17 mouse cellular contexts compared by ENCODE assay signal in genomic region chr5:65407989-65408388, GRCm38 (mm10). TPM values are rescaled to one million over a fixed set of nuclear protein-coding genes. Genes with fewer than 3 reads are reported as not detected.
DNase-seq lines count a peak whose midpoint lies in the region; ATAC-seq lines count a peak whose summit lies in the region.
"Had no signal": no experiment of that assay in that cellular context is flagged by ENCODE, and none has a peak within 500 bp of the region (broad histone marks: within the 10 kb centered on the region; RNA-seq: fewer than 3 reads in every experiment).

No protein-coding gene starts in this region.

- H3K36me3 ChIP-seq in hindbrain, embryonic 10.5 days: peaks cover 82% of the 10 kb centered on the region
- peaks cover 27% of the 10 kb centered on the region for H3K36me3 ChIP-seq in hindbrain, embryonic 16.5 days (ENCODE audit: control insufficient read depth, insufficient read depth, low read length)
- peaks cover 86% of the 10 kb centered on the region for H3K36me3 ChIP-seq in embryonic facial prominence, embryonic 14.5 days (ENCODE audit: control insufficient read depth, insufficient read depth, low read length)
- peaks cover 33% of the 10 kb centered on the region for H3K36me3 ChIP-seq in hindbrain, embryonic 15.5 days

- no peak overlapping the region for H3K27ac ChIP-seq in hindbrain, embryonic 10.5 days
- no peak overlapping the region for H3K27ac ChIP-seq in hindbrain, embryonic 16.5 days (ENCODE audit: low read depth, low read length)
- H3K27ac ChIP-seq in embryonic facial prominence, embryonic 14.5 days (replicated peaks; ENCODE audit: low read depth, low read length): no peak overlapping the region
- H3K27ac ChIP-seq in hindbrain, embryonic 15.5 days (replicated peaks): peak overlapping the region; percentile 61
- H3K27ac ChIP-seq: limb, embryonic 13.5 days; stomach, postnatal 0 days had no signal

- H3K4me1 ChIP-seq in hindbrain, embryonic 10.5 days (replicated peaks): peaks cover 6% of the 10 kb centered on the region; the same call in 1 of the 2 replicates
- no peaks in the 10 kb centered on the region for H3K4me1 ChIP-seq in hindbrain, embryonic 16.5 days (ENCODE audit: control insufficient read depth, insufficient read depth, low read depth, low read length)
- H3K4me1 ChIP-seq in embryonic facial prominence, embryonic 14.5 days (ENCODE audit: control insufficient read depth, insufficient read depth, low read length): no peaks in the 10 kb centered on the region
- no peaks in the 10 kb centered on the region for H3K4me1 ChIP-seq in hindbrain, embryonic 15.5 days (replicated peaks)
- H3K4me1 ChIP-seq: limb, embryonic 13.5 days; megakaryocyte, embryonic 14.5 days had no signal

- no peaks in the 10 kb centered on the region for H3K27me3 ChIP-seq in hindbrain, embryonic 10.5 days (ENCODE audit: insufficient read depth, poor library complexity, severe bottlenecking)
- H3K27me3 ChIP-seq in hindbrain, embryonic 16.5 days (replicated peaks; ENCODE audit: control insufficient read depth, insufficient read depth, low read length): no peaks in the 10 kb centered on the region
- no peaks in the 10 kb centered on the region for H3K27me3 ChIP-seq in embryonic facial prominence, embryonic 14.5 days (replicated peaks; ENCODE audit: control insufficient read depth, insufficient read depth, low read length)
- H3K27me3 ChIP-seq in hindbrain, embryonic 15.5 days: no peaks in the 10 kb centered on the region
- H3K27me3 ChIP-seq: CH12.LX; limb, embryonic 13.5 days; megakaryocyte, embryonic 14.5 days had no signal

- H3K9me3 ChIP-seq in hindbrain, embryonic 10.5 days: no peaks in the 10 kb centered on the region
- H3K9me3 ChIP-seq in hindbrain, embryonic 16.5 days (ENCODE audit: control insufficient read depth, low read length): no peaks in the 10 kb centered on the region
- H3K9me3 ChIP-seq in embryonic facial prominence, embryonic 14.5 days (ENCODE audit: control insufficient read depth, low read length): no peaks in the 10 kb centered on the region
- H3K9me3 ChIP-seq in hindbrain, embryonic 15.5 days: no peaks in the 10 kb centered on the region
- H3K9me3 ChIP-seq: limb, embryonic 13.5 days; megakaryocyte, embryonic 14.5 days had no signal

- no peak for ATAC-seq in hindbrain, embryonic 16.5 days
- ATAC-seq in embryonic facial prominence, embryonic 14.5 days (ENCODE audit: low read depth): no peak
- ATAC-seq in hindbrain, embryonic 15.5 days (ENCODE audit: low FRiP score, low read depth): peak; percentile 51; the same call in 1 of the 2 replicates

- WGBS in hindbrain, embryonic 10.5 days: 38% methylated on average over 12 of the region's 12 CpGs
- WGBS in hindbrain, embryonic 16.5 days: 31% methylated on average over 12 of the region's 12 CpGs
- 45% methylated on average over 12 of the region's 12 CpGs for WGBS in embryonic facial prominence, embryonic 14.5 days
- 22% methylated on average over 12 of the region's 12 CpGs for WGBS in hindbrain, embryonic 15.5 days

- H3K4me2 ChIP-seq in hindbrain, embryonic 16.5 days (ENCODE audit: low read length): no peak overlapping the region
- no peak overlapping the region for H3K4me2 ChIP-seq in embryonic facial prominence, embryonic 14.5 days (ENCODE audit: low read depth, low read length)
- H3K4me2 ChIP-seq in hindbrain, embryonic 15.5 days: no peak overlapping the region
- H3K4me2 ChIP-seq: limb, embryonic 13.5 days had no signal

- H3K4me3 ChIP-seq in hindbrain, embryonic 10.5 days: no peak overlapping the region
- no peak overlapping the region for H3K4me3 ChIP-seq in hindbrain, embryonic 16.5 days (ENCODE audit: low read length)
- no peak overlapping the region for H3K4me3 ChIP-seq in embryonic facial prominence, embryonic 14.5 days (ENCODE audit: low read depth, low read length)
- H3K4me3 ChIP-seq in hindbrain, embryonic 15.5 days: no peak overlapping the region
- H3K4me3 ChIP-seq: erythroblast, embryonic 14.5 days; limb, embryonic 13.5 days; megakaryocyte, embryonic 14.5 days had no signal

- H3K9ac ChIP-seq in hindbrain, embryonic 16.5 days (ENCODE audit: low read depth, low read length): no peak overlapping the region
- no peak overlapping the region for H3K9ac ChIP-seq in embryonic facial prominence, embryonic 14.5 days (ENCODE audit: low read depth, low read length)
- no peak overlapping the region for H3K9ac ChIP-seq in hindbrain, embryonic 15.5 days
- H3K9ac ChIP-seq: limb, embryonic 13.5 days had no signal

- DNase-seq in hindbrain, embryonic 10.5 days (ENCODE audit: low spot score): peak; percentile 4
- peak; percentile 21 for DNase-seq in embryonic facial prominence, embryonic 14.5 days (ENCODE audit: low spot score)
- DNase-seq in retina, postnatal 1 day: peak; percentile 35
- DNase-seq in cerebellum, adult 11-12 months: no peak
- no peak for DNase-seq in layer of hippocampus, postnatal 14 days (ENCODE audit: low spot score in 2 of 2)
- DNase-seq: cerebellum, postnatal 14 days; gastrocnemius, postnatal 25 days; layer of hippocampus, postnatal 36 days; lung, adult 2 months had no signal

RNA-seq across cellular contexts. Expression of gene Lias, which starts 16.7 kb away (rescaled TPM):
- polyA plus RNA-seq in hindbrain, embryonic 10.5 days (2016; fragmentation: Nextera tagmentation; extraction: Ambion mirVana): 60.5 and 67.9 TPM in 2 replicates
- polyA plus RNA-seq in hindbrain, embryonic 16.5 days (2015; fragmentation: Nextera tagmentation; extraction: Ambion mirVana): 60.8 and 65.8 TPM in 2 replicates
- polyA plus RNA-seq in embryonic facial prominence, embryonic 14.5 days (2014; fragmentation: Nextera tagmentation; extraction: Ambion mirVana): 60.8 and 61.2 TPM in 2 replicates
- 61.1 and 61.6 TPM in 2 replicates for polyA plus RNA-seq in hindbrain, embryonic 15.5 days (2015; fragmentation: Nextera tagmentation; extraction: Ambion mirVana)
- total RNA-seq in layer of hippocampus, postnatal 14 days (2021): 10 to 100 TPM; 33.2 to 42.5 TPM

RNA-seq across cellular contexts. Expression of gene Rpl9, which starts 16.7 kb away (rescaled TPM):
- 863 and 960 TPM in 2 replicates for polyA plus RNA-seq in hindbrain, embryonic 10.5 days (2016; fragmentation: Nextera tagmentation; extraction: Ambion mirVana)
- 509 and 535 TPM in 2 replicates for polyA plus RNA-seq in hindbrain, embryonic 16.5 days (2015; fragmentation: Nextera tagmentation; extraction: Ambion mirVana)
- polyA plus RNA-seq in embryonic facial prominence, embryonic 14.5 days (2014; fragmentation: Nextera tagmentation; extraction: Ambion mirVana): 1,224 and 1,226 TPM in 2 replicates
- 520 and 546 TPM in 2 replicates for polyA plus RNA-seq in hindbrain, embryonic 15.5 days (2015; fragmentation: Nextera tagmentation; extraction: Ambion mirVana)
- 100 to 1,000 TPM; 548 to 565 TPM for total RNA-seq in layer of hippocampus, postnatal 14 days (2021)

RNA-seq across cellular contexts. Expression of gene Ugdh, which starts 27.8 kb away (rescaled TPM):
- polyA plus RNA-seq in hindbrain, embryonic 10.5 days (2016; fragmentation: Nextera tagmentation; extraction: Ambion mirVana): 52.0 and 62.9 TPM in 2 replicates
- 43.5 and 44.8 TPM in 2 replicates for polyA plus RNA-seq in hindbrain, embryonic 16.5 days (2015; fragmentation: Nextera tagmentation; extraction: Ambion mirVana)
- 119 and 125 TPM in 2 replicates for polyA plus RNA-seq in embryonic facial prominence, embryonic 14.5 days (2014; fragmentation: Nextera tagmentation; extraction: Ambion mirVana)
- 42.6 and 43.0 TPM in 2 replicates for polyA plus RNA-seq in hindbrain, embryonic 15.5 days (2015; fragmentation: Nextera tagmentation; extraction: Ambion mirVana)
- total RNA-seq in layer of hippocampus, postnatal 14 days (2021): 10 to 100 TPM; 24.1 to 30.9 TPM

RNA-seq across cellular contexts. Expression of gene Klb, which starts 59.9 kb away (rescaled TPM):
- polyA plus RNA-seq in hindbrain, embryonic 10.5 days (2016; fragmentation: Nextera tagmentation; extraction: Ambion mirVana): not detected in 2 replicates
- polyA plus RNA-seq in hindbrain, embryonic 16.5 days (2015; fragmentation: Nextera tagmentation; extraction: Ambion mirVana): 0.12 and 0.15 TPM in 2 replicates
- 0.30 and 0.65 TPM in 2 replicates for polyA plus RNA-seq in embryonic facial prominence, embryonic 14.5 days (2014; fragmentation: Nextera tagmentation; extraction: Ambion mirVana)
- 0.08 and 0.32 TPM in 2 replicates for polyA plus RNA-seq in hindbrain, embryonic 15.5 days (2015; fragmentation: Nextera tagmentation; extraction: Ambion mirVana)
- under 1 TPM; 0.46 to 0.74 TPM for total RNA-seq in layer of hippocampus, postnatal 14 days (2021)
- total RNA-seq: CH12.LX; neutrophil, adult 5-6 weeks had no signal

Comparison
In these comparisons a context has a peak if more than half of its experiments do, and no peak if none do; other contexts are left out.
1. DNase-seq: peak in hindbrain, embryonic 10.5 days (single experiment), embryonic facial prominence, embryonic 14.5 days (single experiment) and retina, postnatal 1 day (single experiment); none in cerebellum, adult 11-12 months (single experiment) and layer of hippocampus, postnatal 14 days (0 of 2).